Mouse (Mus musculus) thymus, adult 2 months (tissue): Measurements from ENCODE around the gene N4bp2l2. TPM values are rescaled to one million over a fixed set of nuclear protein-coding genes. Genes with fewer than 3 reads are reported as not detected.

Experiments used
- DNase-seq: peaks from one replicate; pipeline ENCODE4 v3.0.0; 2021
- H3K27ac ChIP-seq: fragments of 200-500 bp; 2 replicates; pipeline ENCODE4 v1.5.1; 2012; ENCODE audit warnings: low read length, control low read depth; ENCODE audit not compliant: control insufficient read depth, insufficient read depth
- H3K27me3 ChIP-seq: fragments of 200-500 bp; 2 replicates; pipeline ENCODE4 v1.6.1; 2012; ENCODE audit warnings: mild to moderate bottlenecking, low read length, moderate library complexity, mixed read lengths; ENCODE audit not compliant: control insufficient read depth, insufficient read depth
- H3K36me3 ChIP-seq: fragments of 200-500 bp; 2 replicates; pipeline ENCODE4 v1.6.1; 2012; ENCODE audit warnings: mild to moderate bottlenecking, low read length, moderate library complexity; ENCODE audit not compliant: control insufficient read depth, insufficient read depth
- H3K4me1 ChIP-seq: fragments of 200-500 bp; replicated peaks from 2 replicates; pipeline ENCODE4 v1.6.1; 2012; ENCODE audit warnings: low read length; ENCODE audit not compliant: control insufficient read depth, insufficient read depth
- H3K4me3 ChIP-seq: fragments of 200-500 bp; 2 replicates; pipeline ENCODE4 v1.5.1; 2012; ENCODE audit warnings: mild to moderate bottlenecking, low read length, control low read depth, moderate library complexity; ENCODE audit not compliant: control insufficient read depth, insufficient read depth
- CTCF ChIP-seq: fragments of 200-500 bp; IDR thresholded peaks from 2 replicates; pipeline ENCODE4 v1.5.1; 2012; ENCODE audit warnings: mild to moderate bottlenecking, control low read depth, low read length, moderate library complexity, borderline replicate concordance; ENCODE audit not compliant: control insufficient read depth, poor library complexity, insufficient read depth; ENCODE audit errors: extremely low read depth
- POLR2A ChIP-seq: fragments of 200-500 bp; IDR thresholded peaks from 2 replicates; pipeline ENCODE4 v1.6.1; 2012; ENCODE audit warnings: mild to moderate bottlenecking, low read length, control low read depth, moderate library complexity; ENCODE audit not compliant: control insufficient read depth, poor library complexity, insufficient read depth; ENCODE audit errors: extremely low read depth
- WGBS: fragments of 180-500 bp; shearing (Covaris S2); methylation state at CpG from one replicate; pipeline ENCODE4 v1.1.7; 2018; 5-methylcytosine and 5-hydroxymethylcytosine counted together
- polyA plus RNA-seq: library from polyadenylated mRNA; depleted of rRNA; stranded (reverse); fragments of >200 nt; gene quantifications from 2 replicates; pipeline ENCODE4 v1.2.3, GENCODE M21; 2012

The N4bp2l2 gene
- polyA plus RNA-seq, 1 experiment: 13.1 TPM

- TF ChIP-seq CTCF (no peak), POLR2A (no peak)
- DNase-seq: no peak
- H3K27ac ChIP-seq: no peak overlapping the region
- WGBS: 92% methylated on average over 11 of the region's 11 CpGs
- no peaks in the 10 kb centered on the region for H3K4me1 ChIP-seq
- no peak overlapping the region for H3K4me3 ChIP-seq
- no peaks in the 10 kb centered on the region for H3K27me3 ChIP-seq
- H3K36me3 ChIP-seq: peaks cover 9% of the 10 kb centered on the region; the same call in 1 of the 2 replicates
Observed at GRCm38 (mm10) chr5:150570496-150571219, 95.3 kb downstream of the N4bp2l2 start.

DNA sequence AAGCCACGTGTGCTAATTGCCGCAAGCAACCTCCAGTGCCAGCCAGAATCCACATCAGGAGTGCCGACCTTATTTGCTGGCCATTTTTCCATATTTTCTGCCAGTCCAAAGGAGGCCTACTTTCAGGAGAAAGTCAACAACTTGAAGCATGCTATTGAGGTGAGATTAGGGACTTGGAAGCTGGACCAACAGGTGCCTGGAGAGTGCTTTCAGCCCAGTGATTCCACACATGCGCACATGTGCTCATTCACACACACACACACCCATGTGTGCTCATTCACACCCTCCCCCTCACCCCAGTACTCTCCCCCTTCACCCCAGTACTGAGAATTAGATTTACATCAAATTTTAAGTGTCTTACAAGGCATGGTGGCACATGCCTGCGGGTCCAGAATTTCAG is 99.0 kb downstream of the N4bp2l2 start:
- WGBS: 97% methylated on average over 5 of the region's 5 CpGs
- Histone ChIP-seq H3K4me1 (no peaks in the 10 kb centered on the region), H3K27me3 (no peaks in the 10 kb centered on the region), H3K27ac (no peak overlapping the region), H3K36me3 (no peaks in the 10 kb centered on the region; the same call in 1 of the 2 replicates), H3K4me3 (no peak overlapping the region)
- DNase-seq: no peak
- TF ChIP-seq POLR2A (no peak), CTCF (no peak)

DNA sequence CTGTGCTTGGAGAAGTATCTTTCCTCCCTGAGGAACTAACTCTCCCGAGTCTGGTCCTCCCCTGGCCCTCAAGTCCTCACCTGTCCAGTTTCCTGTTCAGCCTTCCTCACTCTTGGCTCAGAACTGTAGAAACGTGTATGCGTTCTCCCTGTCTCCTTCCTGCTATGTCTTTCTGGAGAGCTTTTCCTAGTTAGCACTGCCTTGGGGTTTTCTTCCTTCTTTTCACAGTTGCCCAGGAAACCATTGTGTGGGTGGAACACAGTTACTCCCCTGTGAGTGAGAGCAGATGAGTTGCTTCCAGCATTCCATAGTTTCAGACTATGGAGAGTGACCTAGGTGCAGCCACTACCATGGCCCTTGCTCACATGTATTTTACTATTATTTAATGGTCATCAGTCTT is 99.8 kb downstream of the N4bp2l2 start:
- TF ChIP-seq POLR2A (no peak), CTCF (no peak)
- no peak for DNase-seq
- no peak overlapping the region for H3K27ac ChIP-seq
- H3K4me1 ChIP-seq: no peaks in the 10 kb centered on the region
- H3K27me3 ChIP-seq: no peaks in the 10 kb centered on the region
- 89% methylated on average over 3 of the region's 3 CpGs for WGBS
- H3K4me3 ChIP-seq: no peak overlapping the region
- H3K36me3 ChIP-seq: no peaks in the 10 kb centered on the region; the same call in 1 of the 2 replicates

DNA sequence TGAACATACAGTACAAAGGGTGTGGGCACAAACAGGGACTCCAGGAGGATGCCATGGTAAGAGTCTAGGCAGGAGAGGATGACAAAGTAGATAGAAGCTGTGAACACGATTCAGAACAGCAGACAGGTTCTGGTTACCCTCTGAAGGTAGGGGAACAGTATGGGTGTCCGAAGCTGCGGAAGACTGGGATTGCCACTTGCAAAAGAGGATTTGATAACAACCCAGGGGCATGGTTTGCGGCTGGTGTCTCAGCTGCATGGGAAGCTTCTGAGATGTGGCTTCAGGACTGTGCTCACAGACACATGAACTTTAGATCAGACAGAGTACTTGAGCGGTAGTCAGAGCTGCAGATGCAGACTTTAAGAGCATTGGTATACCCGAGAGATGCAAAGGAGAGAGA is 101.6 kb downstream of the N4bp2l2 start:
- no peak for DNase-seq
- Histone ChIP-seq H3K4me3 (no peak overlapping the region), H3K36me3 (no peaks in the 10 kb centered on the region; the same call in 1 of the 2 replicates), H3K27ac (no peak overlapping the region), H3K27me3 (no peaks in the 10 kb centered on the region), H3K4me1 (no peaks in the 10 kb centered on the region)
- no peak for TF ChIP-seq CTCF
- TF ChIP-seq POLR2A: no peak
- WGBS: 96% methylated on average over 6 of the region's 6 CpGs

GRCm38 (mm10) chr5:150561783-150562182 is 104.2 kb downstream of the N4bp2l2 start:
- Histone ChIP-seq H3K27me3 (no peaks in the 10 kb centered on the region), H3K27ac (no peak overlapping the region), H3K4me1 (no peaks in the 10 kb centered on the region), H3K36me3 (no peaks in the 10 kb centered on the region; the same call in 1 of the 2 replicates), H3K4me3 (no peak overlapping the region)
- no peak for DNase-seq
- 93% methylated on average over 5 of the region's 5 CpGs for WGBS
- TF ChIP-seq CTCF: no peak
- no peak for TF ChIP-seq POLR2A

DNA sequence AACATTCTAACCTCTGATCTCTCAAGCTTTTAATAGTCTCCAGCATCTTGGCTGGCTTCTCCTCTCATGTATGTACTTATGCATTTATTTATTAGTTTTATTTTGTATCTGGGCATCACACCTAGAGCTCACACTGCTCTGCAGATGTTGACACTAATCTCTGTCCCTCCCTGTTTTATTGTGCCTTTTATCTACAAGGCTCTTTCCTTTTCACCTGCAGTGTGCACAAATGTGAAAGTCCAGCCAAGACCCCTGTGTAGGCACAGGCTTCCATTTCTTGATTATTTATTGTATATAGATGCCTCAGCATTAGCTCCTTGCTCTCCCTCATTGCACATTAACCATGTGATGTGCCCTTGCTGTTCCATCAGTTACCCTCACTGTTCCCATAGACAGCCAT is 104.6 kb downstream of the N4bp2l2 start:
- Histone ChIP-seq H3K36me3 (no peaks in the 10 kb centered on the region; the same call in 1 of the 2 replicates), H3K4me3 (no peak overlapping the region), H3K27ac (no peak overlapping the region), H3K27me3 (no peaks in the 10 kb centered on the region), H3K4me1 (no peaks in the 10 kb centered on the region)
- TF ChIP-seq POLR2A (no peak), CTCF (no peak)
- DNase-seq: no peak
